Mouse (Mus musculus) G1E-ER4 (cell line): ENCODE data around the gene Mrps9. TPM values are rescaled to one million over a fixed set of nuclear protein-coding genes. Genes with fewer than 3 reads are reported as not detected.

Experiments
- GATA1 ChIP-seq: IDR thresholded peaks from one replicate; pipeline ENCODE4 v1.8.0; 2012; ENCODE audit warnings: low read length, inconsistent platforms
- polyA plus RNA-seq: library from polyadenylated mRNA; stranded (reverse); fragments of >175 nt; gene quantifications from 2 replicates; pipeline ENCODE4 v1.2.3, GENCODE M21; 2012

The Mrps9 gene
- polyA plus RNA-seq, 1 experiment = 120 TPM

DNA sequence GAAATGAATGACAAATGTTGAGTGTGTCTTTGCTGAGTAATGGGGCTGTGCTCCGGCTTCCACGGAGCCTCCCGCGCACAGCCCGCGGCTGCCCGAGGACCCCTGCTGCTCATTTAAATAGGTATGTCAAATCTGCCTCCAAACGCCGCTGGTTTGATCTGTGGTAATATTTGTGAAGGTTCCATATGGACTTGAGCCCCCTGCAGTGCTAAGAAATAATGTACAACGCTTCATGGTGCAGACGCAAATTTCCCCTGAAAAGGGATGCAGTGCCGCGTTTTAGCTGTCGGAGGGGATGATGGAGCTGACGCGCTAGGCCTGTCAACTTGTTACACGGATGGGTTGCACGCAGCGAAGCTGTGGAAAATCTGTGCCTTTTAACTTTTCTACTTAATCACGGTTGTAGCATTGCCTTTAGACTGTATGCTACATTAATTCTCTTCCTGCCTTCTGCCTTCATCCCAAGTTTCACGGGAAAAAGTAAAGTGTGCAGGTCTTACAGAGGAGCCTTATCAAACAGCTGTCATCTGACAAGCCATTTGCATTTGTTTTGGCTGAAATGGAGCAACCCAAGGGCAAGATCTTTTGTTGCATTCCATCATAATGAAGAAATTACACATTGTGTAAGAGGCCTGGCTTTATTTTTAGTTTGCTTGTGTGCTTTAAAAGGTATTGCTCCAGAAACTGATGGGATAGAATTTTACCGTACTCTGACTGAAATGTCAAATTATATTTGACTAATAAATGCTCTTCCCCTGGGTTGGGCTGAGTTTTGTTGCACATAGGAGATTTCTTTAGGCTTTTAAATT lies 37.7 kb downstream of the Mrps9 start:
- TF ChIP-seq GATA1 = no peak

GRCm38 (mm10) chr1:42889421-42889887 lies 38.4 kb downstream of the Mrps9 start:
- TF ChIP-seq GATA1 = no peak

DNA sequence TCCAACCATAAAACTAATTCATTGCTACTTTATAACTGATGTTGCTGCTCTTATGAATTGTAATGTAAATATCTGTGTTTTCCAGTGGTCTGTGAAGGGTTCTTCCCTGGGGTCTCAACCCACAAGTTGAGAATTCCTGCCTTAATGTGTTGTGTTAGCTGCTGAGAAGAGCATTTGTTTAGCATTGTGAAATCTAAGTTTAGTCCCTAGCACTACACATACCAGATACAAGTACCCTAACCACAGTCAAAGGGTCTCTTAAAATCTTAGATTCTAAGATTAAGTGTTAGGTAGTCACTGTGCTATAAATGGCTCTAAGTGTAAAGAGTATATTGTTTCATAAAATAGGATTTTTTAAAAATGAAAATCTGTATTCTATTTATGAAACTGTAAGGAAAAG lies 43.7 kb downstream of the Mrps9 start:
- TF ChIP-seq GATA1 = no peak

- no peak for TF ChIP-seq GATA1
These were observed 54.1 kb downstream of the Mrps9 start for GRCm38 (mm10) chr1:42905148-42905547.

DNA sequence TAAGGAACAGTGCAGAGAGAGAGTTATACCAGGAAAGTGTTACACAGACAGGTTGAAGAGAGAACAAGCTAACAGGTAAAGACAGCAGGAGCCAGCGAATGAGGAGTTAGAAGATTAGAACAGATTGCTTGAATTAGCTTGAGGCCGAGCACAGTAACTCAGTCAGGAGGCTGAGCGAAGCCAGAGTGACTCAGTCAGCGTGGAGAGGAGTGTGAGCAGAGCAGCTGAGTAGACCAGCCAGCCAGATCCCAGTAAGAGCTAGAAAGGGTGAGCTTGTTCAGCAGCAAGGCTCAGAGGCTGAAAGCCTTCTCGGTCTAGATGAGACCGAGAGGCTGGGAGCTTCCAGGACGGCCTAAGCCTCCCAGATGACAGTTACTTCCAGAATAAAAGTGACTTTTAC lies 55.7 kb downstream of the Mrps9 start:
- TF ChIP-seq GATA1 = no peak

- TF ChIP-seq GATA1 = no peak
These were observed 56.1 kb downstream of the Mrps9 start for GRCm38 (mm10) chr1:42907153-42907552.

DNA sequence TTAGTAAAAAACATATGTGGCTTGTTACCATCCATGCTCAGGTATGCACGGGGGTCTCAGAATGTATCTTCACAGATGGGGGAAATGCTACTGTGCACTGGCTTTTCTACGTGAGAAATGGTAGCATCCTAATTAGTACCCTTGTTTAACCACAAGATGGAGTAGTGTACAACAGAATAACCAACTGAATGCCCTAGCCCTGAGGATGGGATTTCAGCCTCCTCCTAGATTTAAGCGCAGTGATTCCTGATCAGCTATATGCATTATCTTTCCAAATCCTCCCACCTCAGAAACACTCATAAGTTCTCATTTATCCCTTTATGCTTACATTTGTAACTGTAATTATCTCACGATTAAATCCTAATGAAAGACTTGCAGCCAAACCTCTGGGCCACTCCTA lies 64.0 kb downstream of the Mrps9 start:
- no peak for TF ChIP-seq GATA1

DNA sequence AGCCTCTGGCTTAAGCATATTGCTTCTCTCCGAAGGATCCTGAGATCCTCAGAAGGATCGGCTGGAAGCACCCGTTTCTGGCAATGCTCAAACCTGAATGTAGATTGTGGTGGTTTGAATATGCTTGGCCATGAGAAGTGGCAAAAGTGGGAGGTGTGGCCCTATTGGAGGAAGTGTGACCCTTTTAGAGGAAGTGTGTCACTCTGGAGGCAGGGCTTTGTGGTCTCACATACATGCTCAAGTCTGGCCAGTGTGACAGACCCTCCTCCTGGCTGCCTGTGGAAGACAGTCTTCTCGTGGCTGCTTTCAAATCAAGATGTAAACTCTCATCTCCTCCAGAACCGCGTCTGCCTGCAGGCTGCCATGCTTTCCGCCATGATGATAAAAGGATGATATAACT lies 65.7 kb downstream of the Mrps9 start:
- no peak for TF ChIP-seq GATA1

- no peak for TF ChIP-seq GATA1
These were observed 66.9 kb downstream of the Mrps9 start for GRCm38 (mm10) chr1:42917908-42918307.

- no peak for TF ChIP-seq GATA1
These were observed 72.9 kb downstream of the Mrps9 start for GRCm38 (mm10) chr1:42923924-42924323.

DNA sequence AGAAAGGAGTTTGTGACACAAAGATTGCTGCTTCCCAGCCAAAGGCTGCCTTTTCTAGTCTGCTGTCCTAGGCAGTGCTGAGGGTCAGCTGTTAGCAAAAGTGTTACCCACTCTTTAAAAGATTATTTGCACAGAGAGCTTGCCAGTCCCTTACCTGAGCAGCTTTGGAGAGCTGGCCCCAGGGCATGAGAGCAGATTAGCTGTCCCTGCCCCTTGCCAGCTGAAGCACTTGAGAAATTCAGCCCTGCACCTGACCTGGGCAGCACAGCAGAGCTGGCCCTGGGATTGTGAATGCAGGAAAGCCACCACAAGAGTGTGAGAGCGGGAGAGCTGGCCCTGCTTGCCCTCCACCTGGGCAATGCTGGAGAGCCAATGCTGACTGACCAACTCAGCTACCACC lies 82.6 kb downstream of the Mrps9 start:
- TF ChIP-seq GATA1 = no peak

GRCm38 (mm10) chr1:42948486-42948885 lies 97.5 kb downstream of the Mrps9 start:
- no peak for TF ChIP-seq GATA1

DNA sequence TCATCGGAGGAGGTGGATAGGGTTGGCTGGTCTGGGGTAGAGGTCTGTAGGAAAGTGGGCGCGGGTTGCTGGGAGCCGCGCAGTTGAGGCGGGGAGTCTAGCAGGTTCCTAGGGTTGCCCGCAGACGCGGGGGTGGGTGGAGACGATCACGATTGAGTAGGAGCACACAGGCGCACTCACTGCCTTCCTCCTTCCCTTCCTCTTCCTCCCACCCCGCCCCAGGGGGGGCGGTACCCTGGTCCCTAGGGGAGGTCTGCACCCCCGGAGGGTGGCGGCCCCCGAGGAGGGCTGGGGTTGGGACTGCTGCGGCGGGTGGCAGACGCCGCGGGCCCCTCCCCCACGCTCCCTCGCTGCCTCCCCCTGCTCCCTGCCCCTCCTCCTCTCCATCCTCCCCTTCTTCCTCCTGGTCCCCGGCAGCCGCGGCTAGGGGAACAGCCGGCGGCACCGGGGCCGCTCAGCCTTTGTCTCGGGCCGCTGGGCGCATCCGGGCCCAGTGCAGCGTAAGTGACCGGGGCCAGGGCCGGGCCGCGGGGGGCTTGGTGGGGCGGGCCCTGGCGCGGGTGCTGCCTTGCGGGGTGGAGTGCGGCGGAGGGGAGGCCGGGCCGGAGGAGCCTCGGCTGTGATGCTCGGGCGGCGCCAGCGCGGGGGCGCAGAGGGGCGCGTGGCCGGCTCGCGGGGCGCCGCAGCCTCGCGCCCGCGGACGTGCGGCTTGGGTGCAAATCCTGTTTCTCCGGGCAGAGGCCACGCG lies 101.9 kb downstream of the Mrps9 start, which contains the start of gene Gpr45:
TSS of gene Gpr45 (plus strand) at position 139 of the 748 bp plus-strand sequence.
- no peak for TF ChIP-seq GATA1

- no peak for TF ChIP-seq GATA1
These were observed 102.4 kb downstream of the Mrps9 start for GRCm38 (mm10) chr1:42953482-42953822.

Other genes starting within 250 kb of the Mrps9 start
- not detected in 2 replicates for gene Pou3f3, start 155.5 kb upstream of the Mrps9 start, polyA plus RNA-seq
- not detected in 2 replicates for gene Gpr45, start 101.6 kb downstream of the Mrps9 start, polyA plus RNA-seq
- 11.5 and 12.2 TPM in 2 replicates for gene Tgfbrap1, start 247.4 kb downstream of the Mrps9 start, polyA plus RNA-seq
- 2.3 and 4.1 TPM in 2 replicates for gene AI597479, start 247.5 kb downstream of the Mrps9 start, polyA plus RNA-seq